Mouse (Mus musculus): ENCODE measurements around the gene Itga3.

DNA sequence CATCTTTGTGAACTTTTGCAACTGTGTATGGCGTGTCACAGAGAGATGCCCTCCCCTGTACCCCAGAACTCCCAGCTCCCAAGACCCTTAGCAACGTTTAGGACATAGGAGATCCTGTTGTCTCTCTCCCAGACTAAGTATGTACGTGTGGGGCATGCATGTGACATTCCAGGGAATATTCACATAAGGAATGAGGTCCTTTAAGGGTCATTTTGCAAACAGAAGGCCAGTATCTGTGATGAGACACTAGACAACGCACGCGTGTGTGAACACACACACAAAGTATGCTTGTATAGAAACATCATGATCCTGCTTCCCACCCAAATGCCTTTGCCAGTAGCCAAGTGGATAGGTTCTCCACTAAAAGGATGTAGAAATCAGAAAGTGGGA is 45.5 kb upstream of the Itga3 start:
- TF ChIP-seq GATA1 (IDR thresholded peaks at IDR 0.05; ENCODE audit: borderline replicate concordance, low read length) (no peak), FLI1 (IDR thresholded peaks at IDR 0.05; ENCODE audit: low read length) (no peak)
